Mouse (Mus musculus) forebrain, embryonic 14.5 days (tissue): ENCODE data around the gene Adamts13. TPM values are rescaled to one million over a fixed set of nuclear protein-coding genes. Genes with fewer than 3 reads are reported as not detected.

Experiments
- ATAC-seq: fragments of 200-750 bp; cut with Nextera tagmentation; 2 replicates; pipeline ENCODE4 v1.8.0; 2017; ENCODE audit warnings: mild to moderate bottlenecking, moderate library complexity
- DNase-seq: peaks from one replicate; pipeline ENCODE4 v3.0.0-alpha.2; 2015; ENCODE audit warnings: low spot score
- H3K27ac ChIP-seq: fragments of 300-500 bp; sonication (generic); 2 replicates; pipeline ENCODE4 v1.5.1; 2014; ENCODE audit warnings: low read depth, mild to moderate bottlenecking, control low read depth, low read length, moderate library complexity
- H3K27me3 ChIP-seq: fragments of 300-500 bp; sonication (generic); replicated peaks from 2 replicates; pipeline ENCODE4 v1.6.1; 2014; ENCODE audit warnings: low read length, control low read depth, mixed read lengths; ENCODE audit not compliant: control insufficient read depth, insufficient read depth
- H3K36me3 ChIP-seq: fragments of 300-500 bp; sonication (generic); 2 replicates; pipeline ENCODE4 v1.6.1; 2014; ENCODE audit warnings: low read length, control low read depth; ENCODE audit not compliant: control insufficient read depth, insufficient read depth
- H3K4me1 ChIP-seq: fragments of 300-500 bp; sonication (generic); 2 replicates; pipeline ENCODE4 v1.6.1; 2014; ENCODE audit warnings: antibody characterized with exemption, low read length, control low read depth; ENCODE audit not compliant: control insufficient read depth, insufficient read depth
- H3K4me2 ChIP-seq: fragments of 300-500 bp; sonication (generic); 2 replicates; pipeline ENCODE4 v1.6.1; 2014; ENCODE audit warnings: mild to moderate bottlenecking, control low read depth, low read length
- H3K4me3 ChIP-seq: fragments of 300-500 bp; sonication (generic); 2 replicates; pipeline ENCODE4 v1.5.1; 2014; ENCODE audit warnings: low read depth, low read length, control low read depth
- H3K9ac ChIP-seq: fragments of 300-500 bp; sonication (generic); 2 replicates; pipeline ENCODE4 v1.6.1; 2014; ENCODE audit warnings: mild to moderate bottlenecking, low read length, control low read depth, moderate library complexity
- H3K9me3 ChIP-seq: fragments of 300-500 bp; sonication (generic); replicated peaks from 2 replicates; pipeline ENCODE4 v1.6.1; 2016; ENCODE audit warnings: low read length, control low read depth, mixed read lengths; ENCODE audit not compliant: control insufficient read depth
- WGBS: fragments of 180-500 bp; shearing (Covaris S2); extraction: QIAGEN DNeasy Blood & Tissue Kit; methylation state at CpG from one replicate; pipeline ENCODE4 v1.1.7; 2014; 5-methylcytosine and 5-hydroxymethylcytosine counted together
- polyA plus RNA-seq: library from polyadenylated mRNA; unstranded; fragments of >200 nt; fragmentation: Nextera tagmentation; extraction: Ambion mirVana; gene quantifications from 2 replicates; pipeline ENCODE4 v1.2.1, GENCODE M21; 2014

Adamts13 gene
- polyA plus RNA-seq, 1 experiment from 2014 or later = 0.53 TPM

- Histone ChIP-seq H3K9ac (no peak overlapping the region), H3K36me3 (no peaks in the 10 kb centered on the region), H3K27ac (no peak overlapping the region), H3K27me3 (no peaks in the 10 kb centered on the region), H3K4me1 (no peaks in the 10 kb centered on the region), H3K4me2 (no peak overlapping the region), H3K9me3 (no peaks in the 10 kb centered on the region), H3K4me3 (no peak overlapping the region)
- no peak for ATAC-seq
- 49% methylated on average over 12 of the region's 12 CpGs for WGBS
- no peak for DNase-seq
These were observed 85.5 kb downstream of the Adamts13 start for GRCm38 (mm10) chr2:27058751-27059150.

DNA sequence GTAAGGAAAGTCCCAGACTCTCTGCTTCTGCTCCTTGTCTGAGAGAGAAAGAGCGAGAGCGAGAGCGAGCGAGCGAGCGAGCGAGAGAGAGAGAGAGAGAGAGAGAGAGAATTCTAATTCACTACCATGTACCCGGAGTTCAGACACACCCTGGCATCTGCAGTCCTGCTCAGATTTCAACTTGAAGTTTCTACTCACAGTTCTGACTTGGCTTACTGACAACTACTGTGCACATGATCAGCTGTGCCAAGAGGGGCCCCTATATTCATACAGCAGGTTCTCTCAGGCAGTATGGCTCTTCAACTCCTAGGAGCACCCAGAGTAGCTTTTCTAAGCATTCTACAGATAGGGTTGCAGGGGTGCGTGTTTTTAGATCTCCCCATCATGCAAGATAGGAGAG lies 86.0 kb downstream of the Adamts13 start:
- H3K36me3 ChIP-seq = no peaks in the 10 kb centered on the region
- H3K4me2 ChIP-seq = no peak overlapping the region
- H3K4me1 ChIP-seq = no peaks in the 10 kb centered on the region
- H3K9me3 ChIP-seq = no peaks in the 10 kb centered on the region
- H3K27me3 ChIP-seq = no peaks in the 10 kb centered on the region
- no peak overlapping the region for H3K4me3 ChIP-seq
- no peak overlapping the region for H3K9ac ChIP-seq
- WGBS = 88% methylated on average over 9 of the region's 9 CpGs
- H3K27ac ChIP-seq = no peak overlapping the region
- no peak for DNase-seq
- no peak for ATAC-seq

Other genes starting within 250 kb of the Adamts13 start
- gene Abo, start 108.4 kb upstream of the Adamts13 start, polyA plus RNA-seq = not detected in 2 replicates
- gene Surf6, start 70.5 kb upstream of the Adamts13 start, polyA plus RNA-seq = 15.4 and 17.2 TPM in 2 replicates
- gene Med22, start 62.7 kb upstream of the Adamts13 start, polyA plus RNA-seq = 159 and 161 TPM in 2 replicates
- 626 and 738 TPM in 2 replicates for gene Rpl7a, start 62.7 kb upstream of the Adamts13 start, polyA plus RNA-seq
- gene Surf2, start 57.0 kb upstream of the Adamts13 start, polyA plus RNA-seq = 53.3 and 54.0 TPM in 2 replicates
- gene Surf1, start 56.9 kb upstream of the Adamts13 start, polyA plus RNA-seq = 72.0 and 74.2 TPM in 2 replicates
- gene Surf4, start 39.5 kb upstream of the Adamts13 start, polyA plus RNA-seq = 97.3 and 103 TPM in 2 replicates
- 0.52 TPM in 1 of 2 replicates, not detected in the other for gene Stkld1, start 39.4 kb upstream of the Adamts13 start, polyA plus RNA-seq
- gene Rexo4, start 9.0 kb upstream of the Adamts13 start, polyA plus RNA-seq = 36.7 and 40.7 TPM in 2 replicates
- 58.7 and 64.8 TPM in 2 replicates for gene Cacfd1, start 36.5 kb downstream of the Adamts13 start, polyA plus RNA-seq
- 3.4 TPM in 2 replicates for gene Slc2a6, start 54.6 kb downstream of the Adamts13 start, polyA plus RNA-seq
- gene Mymk, start 98.8 kb downstream of the Adamts13 start, polyA plus RNA-seq = not detected in 2 replicates
- 10.4 TPM in 2 replicates for gene Adamtsl2, start 106.0 kb downstream of the Adamts13 start, polyA plus RNA-seq
- gene Fam163b, start 169.1 kb downstream of the Adamts13 start, polyA plus RNA-seq = 2.4 and 3.2 TPM in 2 replicates
- gene Dbh, start 191.8 kb downstream of the Adamts13 start, polyA plus RNA-seq = not detected in 2 replicates